Mouse (Mus musculus): Measurements from ENCODE around the gene Gpsm3. TPM values are rescaled to one million over a fixed set of nuclear protein-coding genes. Genes with fewer than 3 reads are reported as not detected.

Gpsm3 gene
- polyA plus RNA-seq, 1 experiment from 2014 or later, result 3.4 TPM

GRCm38 (mm10) chr17:34604061-34604508, 14.5 kb downstream of the Gpsm3 start, which contains the start of gene Agpat1:
TSS of gene Agpat1 (plus strand) at chr17:34604262.
- H3K4me2 ChIP-seq (ENCODE audit: low read length), result peak within 1 kb of the TSS; percentile 91
- peak within 1 kb of the TSS; percentile 86 for H3K27ac ChIP-seq (ENCODE audit: low read depth, low read length)
- 0% methylated on average over 33 of the region's 35 CpGs for WGBS
- H3K9me3 ChIP-seq (ENCODE audit: control insufficient read depth, low read length), result no peaks in the 10 kb centered on the region
- H3K36me3 ChIP-seq (ENCODE audit: control insufficient read depth, insufficient read depth, low read length), result peaks cover 7% of the 10 kb centered on the region
- peak within 1 kb of the TSS; percentile 65 for H3K4me3 ChIP-seq (ENCODE audit: low read length)
- no peaks in the 10 kb centered on the region for H3K27me3 ChIP-seq (replicated peaks; ENCODE audit: control insufficient read depth, insufficient read depth, low read length)
- H3K9ac ChIP-seq (ENCODE audit: low read depth, low read length), result peak within 1 kb of the TSS; percentile 82
- ATAC-seq, result peak; percentile 90
- peaks cover 36% of the 10 kb centered on the region for H3K4me1 ChIP-seq (ENCODE audit: control insufficient read depth, insufficient read depth, low read depth, low read length)

GRCm38 (mm10) chr17:34604511-34605237, 15.1 kb downstream of the Gpsm3 start:
- no peaks in the 10 kb centered on the region for H3K9me3 ChIP-seq (ENCODE audit: control insufficient read depth, low read length)
- WGBS, result 15% methylated on average over 24 of the region's 24 CpGs
- H3K27me3 ChIP-seq (replicated peaks; ENCODE audit: control insufficient read depth, insufficient read depth, low read length), result no peaks in the 10 kb centered on the region
- H3K4me1 ChIP-seq (ENCODE audit: control insufficient read depth, insufficient read depth, low read depth, low read length), result peaks cover 36% of the 10 kb centered on the region
- H3K36me3 ChIP-seq (ENCODE audit: control insufficient read depth, insufficient read depth, low read length), result peaks cover 7% of the 10 kb centered on the region
- H3K27ac ChIP-seq (ENCODE audit: low read depth, low read length), result peak overlapping the region; percentile 86
- H3K4me2 ChIP-seq (ENCODE audit: low read length), result peak overlapping the region; percentile 91
- no peak for ATAC-seq
- peak overlapping the region; percentile 60 for H3K4me3 ChIP-seq (ENCODE audit: low read length)
- H3K9ac ChIP-seq (ENCODE audit: low read depth, low read length), result peak overlapping the region; percentile 82

- peaks cover 36% of the 10 kb centered on the region for H3K4me1 ChIP-seq (ENCODE audit: control insufficient read depth, insufficient read depth, low read depth, low read length)
- peaks cover 6% of the 10 kb centered on the region for H3K36me3 ChIP-seq (ENCODE audit: control insufficient read depth, insufficient read depth, low read length)
- H3K27me3 ChIP-seq (replicated peaks; ENCODE audit: control insufficient read depth, insufficient read depth, low read length), result no peaks in the 10 kb centered on the region
- WGBS, result 0% methylated on average over 23 of the region's 30 CpGs
- H3K4me2 ChIP-seq (ENCODE audit: low read length), result peak overlapping the region; percentile 91
- peak; percentile 56 for ATAC-seq
- H3K9ac ChIP-seq (ENCODE audit: low read depth, low read length), result peak overlapping the region; percentile 82
- H3K4me3 ChIP-seq (ENCODE audit: low read length), result peak overlapping the region; percentile 60
- H3K27ac ChIP-seq (ENCODE audit: low read depth, low read length), result peak overlapping the region; percentile 86
- H3K9me3 ChIP-seq (ENCODE audit: control insufficient read depth, low read length), result no peaks in the 10 kb centered on the region
Measured at GRCm38 (mm10) chr17:34605609-34606008, 16.0 kb downstream of the Gpsm3 start.

- Histone ChIP-seq H3K4me1 (ENCODE audit: control insufficient read depth, insufficient read depth, low read depth, low read length) (peaks cover 36% of the 10 kb centered on the region), H3K9me3 (ENCODE audit: control insufficient read depth, low read length) (no peaks in the 10 kb centered on the region), H3K27ac (ENCODE audit: low read depth, low read length) (peak overlapping the region; percentile 86), H3K4me2 (ENCODE audit: low read length) (peak overlapping the region; percentile 91), H3K36me3 (ENCODE audit: control insufficient read depth, insufficient read depth, low read length) (peaks cover 7% of the 10 kb centered on the region; the same call in 1 of the 2 replicates), H3K4me3 (ENCODE audit: low read length) (peak overlapping the region; percentile 60), H3K9ac (ENCODE audit: low read depth, low read length) (peak overlapping the region; percentile 82), H3K27me3 (replicated peaks; ENCODE audit: control insufficient read depth, insufficient read depth, low read length) (no peaks in the 10 kb centered on the region)
- no peak for ATAC-seq
- WGBS, result 18% methylated on average over 30 of the region's 32 CpGs
Measured at GRCm38 (mm10) chr17:34606186-34607039, 16.8 kb downstream of the Gpsm3 start.

- no peaks in the 10 kb centered on the region for H3K27me3 ChIP-seq (replicated peaks; ENCODE audit: control insufficient read depth, insufficient read depth, low read length)
- no peaks in the 10 kb centered on the region for H3K9me3 ChIP-seq (ENCODE audit: control insufficient read depth, low read length)
- peaks cover 20% of the 10 kb centered on the region; the same call in 1 of the 2 replicates for H3K36me3 ChIP-seq (ENCODE audit: control insufficient read depth, insufficient read depth, low read length)
- no peak overlapping the region for H3K4me2 ChIP-seq (ENCODE audit: low read length)
- H3K9ac ChIP-seq (ENCODE audit: low read depth, low read length), result peak overlapping the region; percentile 16; the same call in 1 of the 2 replicates
- no peak overlapping the region for H3K4me3 ChIP-seq (ENCODE audit: low read length)
- H3K4me1 ChIP-seq (ENCODE audit: control insufficient read depth, insufficient read depth, low read depth, low read length), result peaks cover 27% of the 10 kb centered on the region
- H3K27ac ChIP-seq (ENCODE audit: low read depth, low read length), result no peak overlapping the region
- no peak for ATAC-seq
- 85% methylated on average over 7 of the region's 7 CpGs for WGBS
Measured at GRCm38 (mm10) chr17:34607997-34608396, 18.4 kb downstream of the Gpsm3 start.

GRCm38 (mm10) chr17:34611050-34611449, 21.4 kb downstream of the Gpsm3 start:
- peaks cover 18% of the 10 kb centered on the region for H3K4me1 ChIP-seq (ENCODE audit: control insufficient read depth, insufficient read depth, low read depth, low read length)
- H3K27me3 ChIP-seq (replicated peaks; ENCODE audit: control insufficient read depth, insufficient read depth, low read length), result no peaks in the 10 kb centered on the region
- no peak overlapping the region for H3K4me2 ChIP-seq (ENCODE audit: low read length)
- no peak overlapping the region for H3K27ac ChIP-seq (ENCODE audit: low read depth, low read length)
- peaks cover 25% of the 10 kb centered on the region for H3K36me3 ChIP-seq (ENCODE audit: control insufficient read depth, insufficient read depth, low read length)
- H3K9me3 ChIP-seq (ENCODE audit: control insufficient read depth, low read length), result no peaks in the 10 kb centered on the region
- 91% methylated on average over 8 of the region's 8 CpGs for WGBS
- no peak for ATAC-seq
- H3K9ac ChIP-seq (ENCODE audit: low read depth, low read length), result no peak overlapping the region
- H3K4me3 ChIP-seq (ENCODE audit: low read length), result no peak overlapping the region

- peaks cover 25% of the 10 kb centered on the region for H3K36me3 ChIP-seq (ENCODE audit: control insufficient read depth, insufficient read depth, low read length)
- H3K27ac ChIP-seq (ENCODE audit: low read depth, low read length), result no peak overlapping the region
- no peak overlapping the region for H3K4me2 ChIP-seq (ENCODE audit: low read length)
- peaks cover 8% of the 10 kb centered on the region for H3K4me1 ChIP-seq (ENCODE audit: control insufficient read depth, insufficient read depth, low read depth, low read length)
- H3K27me3 ChIP-seq (replicated peaks; ENCODE audit: control insufficient read depth, insufficient read depth, low read length), result no peaks in the 10 kb centered on the region
- no peak for ATAC-seq
- no peak overlapping the region for H3K9ac ChIP-seq (ENCODE audit: low read depth, low read length)
- WGBS, result 90% methylated on average over 11 of the region's 11 CpGs
- no peak overlapping the region for H3K4me3 ChIP-seq (ENCODE audit: low read length)
- no peaks in the 10 kb centered on the region for H3K9me3 ChIP-seq (ENCODE audit: control insufficient read depth, low read length)
Measured at GRCm38 (mm10) chr17:34613054-34613645, 23.5 kb downstream of the Gpsm3 start.

GRCm38 (mm10) chr17:34613830-34614229, 24.2 kb downstream of the Gpsm3 start:
- peaks cover 1% of the 10 kb centered on the region for H3K4me1 ChIP-seq (ENCODE audit: control insufficient read depth, insufficient read depth, low read depth, low read length)
- no peak overlapping the region for H3K4me2 ChIP-seq (ENCODE audit: low read length)
- H3K36me3 ChIP-seq (ENCODE audit: control insufficient read depth, insufficient read depth, low read length), result peaks cover 25% of the 10 kb centered on the region
- H3K9ac ChIP-seq (ENCODE audit: low read depth, low read length), result no peak overlapping the region
- H3K4me3 ChIP-seq (ENCODE audit: low read length), result no peak overlapping the region
- H3K27me3 ChIP-seq (replicated peaks; ENCODE audit: control insufficient read depth, insufficient read depth, low read length), result no peaks in the 10 kb centered on the region
- ATAC-seq, result no peak
- H3K27ac ChIP-seq (ENCODE audit: low read depth, low read length), result no peak overlapping the region
- 92% methylated on average over 10 of the region's 10 CpGs for WGBS
- H3K9me3 ChIP-seq (ENCODE audit: control insufficient read depth, low read length), result no peaks in the 10 kb centered on the region

Data from hindbrain, embryonic 16.5 days (tissue).